Mouse (Mus musculus) frontal cortex, postnatal 14 days (tissue): Measurements from ENCODE around the gene Limch1.

Experiments used
- DNase-seq, 2 experiments: peaks; one replicate each; pipeline ENCODE4 v3.0.0; 2022; ENCODE audit warnings: low spot score in 2 of 2

Gene Limch1

GRCm38 (mm10) chr5:66929291-66929690 is 183.7 kb downstream of the Limch1 start:
- no peak for DNase-seq

- no peak for DNase-seq
Observed at GRCm38 (mm10) chr5:66933134-66933804, 187.6 kb downstream of the Limch1 start.

GRCm38 (mm10) chr5:66934585-66934984 is 189.0 kb downstream of the Limch1 start:
- no peak for DNase-seq

GRCm38 (mm10) chr5:66937376-66937775 is 191.7 kb downstream of the Limch1 start:
- DNase-seq = no peak

GRCm38 (mm10) chr5:66941710-66942450 is 196.3 kb downstream of the Limch1 start:
- no peak for DNase-seq

- DNase-seq = no peak
Observed at GRCm38 (mm10) chr5:66942922-66943321, 197.3 kb downstream of the Limch1 start.

GRCm38 (mm10) chr5:66943521-66943920 is 197.9 kb downstream of the Limch1 start:
- DNase-seq = no peak

GRCm38 (mm10) chr5:66947958-66948357 is 202.3 kb downstream of the Limch1 start:
- DNase-seq = no peak

GRCm38 (mm10) chr5:66949098-66949692 is 203.6 kb downstream of the Limch1 start:
- DNase-seq = no peak

GRCm38 (mm10) chr5:66953375-66953774 is 207.7 kb downstream of the Limch1 start:
- no peak for DNase-seq

- DNase-seq = no peak
Observed at GRCm38 (mm10) chr5:66953971-66954644, 208.5 kb downstream of the Limch1 start.

- DNase-seq = no peak
Observed at GRCm38 (mm10) chr5:66955245-66955644, 209.6 kb downstream of the Limch1 start.

- DNase-seq = no peak
Observed at GRCm38 (mm10) chr5:66957656-66958055, 212.0 kb downstream of the Limch1 start.

- no peak for DNase-seq
Observed at GRCm38 (mm10) chr5:66958118-66958517, 212.5 kb downstream of the Limch1 start.

- no peak for DNase-seq
Observed at GRCm38 (mm10) chr5:66959968-66960367, 214.3 kb downstream of the Limch1 start.

- DNase-seq = no peak
Observed at GRCm38 (mm10) chr5:66965442-66965841, 219.8 kb downstream of the Limch1 start.

- no peak for DNase-seq
Observed at GRCm38 (mm10) chr5:66967147-66967546, 221.5 kb downstream of the Limch1 start.

- DNase-seq = no peak
Observed at GRCm38 (mm10) chr5:66967646-66968045, 222.0 kb downstream of the Limch1 start.

GRCm38 (mm10) chr5:66968059-66968833 is 222.6 kb downstream of the Limch1 start:
- DNase-seq = peak in 1 of 2 experiments; percentile 28

GRCm38 (mm10) chr5:66968925-66969711 is 223.5 kb downstream of the Limch1 start:
- DNase-seq = no peak

GRCm38 (mm10) chr5:66975621-66976020 is 230.0 kb downstream of the Limch1 start:
- no peak for DNase-seq
